Mouse (Mus musculus): Measurements from ENCODE around the gene Helq.
A peak's percentile ranks its signal among the peaks of the same experiment; 100 is the strongest.

Helq gene

GRCm38 (mm10) chr5:100779002-100779401 is 19.4 kb downstream of the Helq start:
- DNase-seq (ENCODE audit: low spot score in 2 of 2): no peak

GRCm38 (mm10) chr5:100776900-100777299 is 21.5 kb downstream of the Helq start:
- DNase-seq (ENCODE audit: low spot score in 2 of 2): no peak

GRCm38 (mm10) chr5:100775778-100776404 is 22.5 kb downstream of the Helq start:
- no peak for DNase-seq (ENCODE audit: low spot score in 2 of 2)

GRCm38 (mm10) chr5:100771575-100771974 is 26.8 kb downstream of the Helq start:
- no peak for DNase-seq (ENCODE audit: low spot score in 2 of 2)

- no peak for DNase-seq (ENCODE audit: low spot score in 2 of 2)
Observed at GRCm38 (mm10) chr5:100766026-100766425, 32.4 kb downstream of the Helq start.

- no peak for DNase-seq (ENCODE audit: low spot score in 2 of 2)
Observed at GRCm38 (mm10) chr5:100761736-100762135, 36.7 kb downstream of the Helq start.

- no peak for DNase-seq (ENCODE audit: low spot score in 2 of 2)
Observed at GRCm38 (mm10) chr5:100760049-100760663, 38.2 kb downstream of the Helq start.

- DNase-seq (ENCODE audit: low spot score in 2 of 2): no peak
Observed at GRCm38 (mm10) chr5:100758121-100758520, 40.3 kb downstream of the Helq start.

- DNase-seq (ENCODE audit: low spot score in 2 of 2): no peak
Observed at GRCm38 (mm10) chr5:100753407-100753806, 45.0 kb downstream of the Helq start.

- no peak for DNase-seq (ENCODE audit: low spot score in 2 of 2)
Observed at GRCm38 (mm10) chr5:100751655-100752054, 46.7 kb downstream of the Helq start.

- no peak for DNase-seq (ENCODE audit: low spot score in 2 of 2)
Observed at GRCm38 (mm10) chr5:100750617-100751255, 47.7 kb downstream of the Helq start.

- no peak for DNase-seq (ENCODE audit: low spot score in 2 of 2)
Observed at GRCm38 (mm10) chr5:100738802-100739201, 59.6 kb downstream of the Helq start.

- DNase-seq (ENCODE audit: low spot score in 2 of 2): no peak
Observed at GRCm38 (mm10) chr5:100736919-100737318, 61.5 kb downstream of the Helq start.

- DNase-seq (ENCODE audit: low spot score in 2 of 2): no peak
Observed at GRCm38 (mm10) chr5:100734535-100734934, 63.9 kb downstream of the Helq start.

- DNase-seq (ENCODE audit: low spot score in 2 of 2): peak; percentile 26 to 32
Observed at GRCm38 (mm10) chr5:100728757-100729156, 69.6 kb downstream of the Helq start.

- DNase-seq (ENCODE audit: low spot score in 2 of 2): no peak
Observed at GRCm38 (mm10) chr5:100726001-100726400, 72.4 kb downstream of the Helq start.

- peak; percentile 23 to 44 for DNase-seq (ENCODE audit: low spot score in 2 of 2)
Observed at GRCm38 (mm10) chr5:100719235-100720088, 78.9 kb downstream of the Helq start, which contains the start of gene Hpse. Gene Hpse, minus strand, starts transcription at chr5:100719716.

- no peak for DNase-seq (ENCODE audit: low spot score in 2 of 2)
Observed at GRCm38 (mm10) chr5:100716762-100717161, 81.6 kb downstream of the Helq start.

All from spleen, postnatal 14 days (tissue).